In the genomic region with DNA sequence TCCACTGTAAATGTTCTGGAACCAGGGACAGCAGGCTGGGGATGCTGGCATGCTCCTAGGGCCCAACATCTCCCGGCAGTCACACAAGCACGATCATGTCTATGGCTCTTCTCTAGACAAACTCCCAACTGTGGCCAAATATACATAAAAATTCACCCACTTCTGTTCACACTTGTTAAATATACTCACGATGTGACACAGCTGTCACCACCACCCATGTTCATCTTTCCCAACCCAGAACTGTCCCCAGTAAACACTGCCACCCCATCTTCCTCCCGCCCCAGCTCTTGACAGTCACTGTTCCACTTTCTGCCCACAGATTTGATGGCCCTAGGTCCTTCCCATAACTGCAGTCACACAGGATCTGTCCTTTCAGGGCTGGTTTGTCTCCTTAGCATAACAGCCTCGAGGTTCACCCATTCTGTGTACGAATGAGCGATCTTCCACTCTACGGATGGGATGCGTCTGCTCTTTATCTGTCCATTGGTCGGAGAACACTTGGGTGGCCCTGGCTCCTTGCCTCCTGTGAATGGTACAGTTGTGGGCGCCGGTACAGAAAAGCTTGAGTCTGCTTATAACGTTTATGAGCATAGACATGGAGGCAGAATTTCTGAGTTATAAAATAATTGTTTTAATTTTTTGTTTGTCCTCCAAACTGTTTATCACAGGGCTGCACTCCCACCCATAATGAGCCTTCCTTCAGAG, we compare ENCODE assay signal across 10 mouse cellular contexts. TPM values are rescaled to one million over a fixed set of nuclear protein-coding genes. Genes with fewer than 3 reads are reported as not detected.
A peak's percentile ranks its signal among the peaks of the same experiment; 100 is the strongest.
DNase-seq lines count a peak whose midpoint lies in the region; ATAC-seq and TF ChIP-seq lines count a peak whose summit lies in the region.
"Had no signal": no experiment of that assay in that cellular context is flagged by ENCODE, and none has a peak within 500 bp of the region (broad histone marks: within the 10 kb centered on the region; RNA-seq: fewer than 3 reads in every experiment).

No protein-coding gene starts in this region.

- no peak for TF ChIP-seq CTCF in E14TG2a.4 (conservative IDR thresholded peaks at IDR 0.05; ENCODE audit: low read length)

- no peak for DNase-seq in frontal cortex, postnatal 14 days (ENCODE audit: low spot score in 2 of 2)
- no peak for DNase-seq in limb, embryonic 11.5 days (ENCODE audit: low spot score)
- DNase-seq in adrenal gland, adult 18-20 months (ENCODE audit: low spot score in 2 of 2): no peak
- DNase-seq in lung, postnatal 4 days: no peak
- DNase-seq in spleen, postnatal 36 days (ENCODE audit: low spot score in 2 of 2): no peak
- DNase-seq: kidney, adult 18-20 months had no signal

- peak overlapping the region; percentile 40; the same call in 1 of the 2 replicates for H3K4me2 ChIP-seq in forebrain, embryonic 16.5 days (ENCODE audit: low read length)
- peak overlapping the region; percentile 36; the same call in 1 of the 2 replicates for H3K4me2 ChIP-seq in limb, embryonic 11.5 days (ENCODE audit: low read depth, severe bottlenecking)

- peak overlapping the region; percentile 45 for H3K4me3 ChIP-seq in E14TG2a.4 (replicated peaks; ENCODE audit: low read length)
- H3K4me3 ChIP-seq in forebrain, embryonic 16.5 days (replicated peaks; ENCODE audit: low read length): no peak overlapping the region
- no peak overlapping the region for H3K4me3 ChIP-seq in limb, embryonic 11.5 days (ENCODE audit: low read depth, low read length)

- H3K4me1 ChIP-seq in E14TG2a.4 (replicated peaks; ENCODE audit: low read depth, low read length): peaks cover 73% of the 10 kb centered on the region
- peaks cover 61% of the 10 kb centered on the region for H3K4me1 ChIP-seq in forebrain, embryonic 16.5 days (replicated peaks; ENCODE audit: control insufficient read depth, insufficient read depth, low read length)
- peaks cover 31% of the 10 kb centered on the region for H3K4me1 ChIP-seq in limb, embryonic 11.5 days (ENCODE audit: control insufficient read depth, insufficient read depth, low read length)

- H3K27ac ChIP-seq in forebrain, embryonic 16.5 days (ENCODE audit: low read length): no peak overlapping the region
- H3K27ac ChIP-seq in limb, embryonic 11.5 days (replicated peaks; ENCODE audit: low read depth, low read length): no peak overlapping the region
- H3K27ac ChIP-seq: heart, embryonic 15.5 days had no signal

- no peak overlapping the region for H3K9ac ChIP-seq in forebrain, embryonic 16.5 days (replicated peaks; ENCODE audit: low read depth, low read length)
- H3K9ac ChIP-seq in limb, embryonic 11.5 days (ENCODE audit: low read length): no peak overlapping the region; the same call in 1 of the 2 replicates
- H3K9ac ChIP-seq: heart, embryonic 15.5 days had no signal

- H3K36me3 ChIP-seq in E14TG2a.4 (ENCODE audit: insufficient read depth, low read length): no peaks in the 10 kb centered on the region
- H3K36me3 ChIP-seq in forebrain, embryonic 16.5 days (ENCODE audit: control insufficient read depth, insufficient read depth): no peaks in the 10 kb centered on the region
- no peaks in the 10 kb centered on the region for H3K36me3 ChIP-seq in limb, embryonic 11.5 days (ENCODE audit: control insufficient read depth, insufficient read depth, low read length)
- H3K36me3 ChIP-seq: heart, embryonic 15.5 days had no signal

- peak; percentile 62 for ATAC-seq in frontal cortex, adult (ENCODE audit: low TSS enrichment)
- ATAC-seq in forebrain, embryonic 16.5 days: no peak
- ATAC-seq in limb, embryonic 11.5 days (ENCODE audit: insufficient number of reproducible peaks, low FRiP score, low TSS enrichment, low read depth): no peak

- peaks cover 96% of the 10 kb centered on the region for H3K27me3 ChIP-seq in E14TG2a.4 (ENCODE audit: insufficient read depth, low read length)
- no peaks in the 10 kb centered on the region for H3K27me3 ChIP-seq in forebrain, embryonic 16.5 days (replicated peaks; ENCODE audit: control insufficient read depth, insufficient read depth, low read length)
- H3K27me3 ChIP-seq in limb, embryonic 11.5 days (ENCODE audit: control insufficient read depth, insufficient read depth, low read length): peaks cover 63% of the 10 kb centered on the region

- 29% methylated on average over 13 of the region's 13 CpGs for WGBS in forebrain, embryonic 16.5 days
- whole genome bisulfite sequencing in limb, embryonic 11.5 days: 56% methylated on average over 13 of the region's 13 CpGs

- no peaks in the 10 kb centered on the region for H3K9me3 ChIP-seq in E14TG2a.4 (ENCODE audit: low read length)
- no peaks in the 10 kb centered on the region for H3K9me3 ChIP-seq in forebrain, embryonic 16.5 days (ENCODE audit: control insufficient read depth, low read length)
- no peaks in the 10 kb centered on the region for H3K9me3 ChIP-seq in limb, embryonic 11.5 days (ENCODE audit: control insufficient read depth, low read length)
- H3K9me3 ChIP-seq: heart, embryonic 15.5 days had no signal

RNA-seq across cellular contexts. Expression of a gene that starts 3.3 kb away (rescaled TPM):
- 91.4 and 100 TPM in 2 replicates for polyA plus RNA-seq in forebrain, embryonic 16.5 days (2015; fragmentation: Nextera tagmentation; extraction: Ambion mirVana)
- 0.49 and 0.60 TPM in 2 replicates for polyA plus RNA-seq in limb, embryonic 11.5 days (2014; fragmentation: Nextera tagmentation; extraction: Ambion mirVana)
- total RNA-seq in adrenal gland, adult 18-20 months (2021): not detected

RNA-seq across cellular contexts. Expression of a gene that starts 6.5 kb away (rescaled TPM):
- polyA plus RNA-seq in forebrain, embryonic 16.5 days (2015; fragmentation: Nextera tagmentation; extraction: Ambion mirVana): 47.1 and 47.3 TPM in 2 replicates
- 50.0 and 51.4 TPM in 2 replicates for polyA plus RNA-seq in limb, embryonic 11.5 days (2014; fragmentation: Nextera tagmentation; extraction: Ambion mirVana)
- 10 to 100 TPM; 28.3 to 31.9 TPM for total RNA-seq in adrenal gland, adult 18-20 months (2021)

RNA-seq across cellular contexts. Expression of a gene that starts 29.1 kb away (rescaled TPM):
- polyA plus RNA-seq in forebrain, embryonic 16.5 days (2015; fragmentation: Nextera tagmentation; extraction: Ambion mirVana): 0.27 TPM in 1 of 2 replicates, not detected in the other
- polyA plus RNA-seq in limb, embryonic 11.5 days (2014; fragmentation: Nextera tagmentation; extraction: Ambion mirVana): 0.77 and 1.3 TPM in 2 replicates
- total RNA-seq in adrenal gland, adult 18-20 months (2021): 1 to 10 TPM; 6.4 to 8.4 TPM

RNA-seq across cellular contexts. Expression of a gene that starts 58.5 kb away (rescaled TPM):
- 32.4 and 42.0 TPM in 2 replicates for polyA plus RNA-seq in forebrain, embryonic 16.5 days (2015; fragmentation: Nextera tagmentation; extraction: Ambion mirVana)
- polyA plus RNA-seq in limb, embryonic 11.5 days (2014; fragmentation: Nextera tagmentation; extraction: Ambion mirVana): 37.4 and 41.9 TPM in 2 replicates
- total RNA-seq in adrenal gland, adult 18-20 months (2021): 100 to 1,000 TPM in 1 of 2 experiments, 10 to 100 TPM in 1; 15.5 to 104 TPM

Comparison
In these comparisons a context has a peak if more than half of its experiments do, and no peak if none do; other contexts are left out.
1. RNA of a gene that starts 3.3 kb away (polyA plus RNA-seq): 91.4 to 100 TPM in forebrain, embryonic 16.5 days; 0.49 to 0.60 TPM in limb, embryonic 11.5 days; every median in the first group is over 10 times any median in the second.